Mouse (Mus musculus) CH12.LX (cell line): Measurements from ENCODE around the gene Ptprg.

Experiments used
- IRF4 ChIP-seq: IDR thresholded peaks from 2 replicates; pipeline ENCODE4 v1.6.1; 2014; ENCODE audit warnings: low read depth, mild to moderate bottlenecking, inconsistent platforms, low read length, improper control_type of control experiment
- POLR2A ChIP-seq: IDR thresholded peaks from 2 replicates; pipeline ENCODE4 v1.6.1; 2011; ENCODE audit warnings: low read depth, mild to moderate bottlenecking, improper control_type of control experiment, low read length
- POLR2AphosphoS2 ChIP-seq: IDR thresholded peaks from 2 replicates; pipeline ENCODE4 v1.6.1; 2011; ENCODE audit warnings: low read depth, low read length, improper control_type of control experiment

- no peak for TF ChIP-seq POLR2AphosphoS2
- TF ChIP-seq POLR2A = no peak
- TF ChIP-seq IRF4 = no peak
Measured at GRCm38 (mm10) chr14:12151927-12152326, 598.6 kb downstream of the Ptprg start.
